Mouse (Mus musculus) limb, embryonic 15.5 days (tissue): ENCODE measurements around the gene Retnlb. TPM values are rescaled to one million over a fixed set of nuclear protein-coding genes. Genes with fewer than 3 reads are reported as not detected.

Source experiments
- ATAC-seq: fragments of 200-750 bp; cut with Nextera tagmentation; 2 replicates; pipeline ENCODE4 v1.8.0; 2017; ENCODE audit warnings: low read depth, moderate TSS enrichment; ENCODE audit not compliant: insufficient number of reproducible peaks, low FRiP score, low TSS enrichment
- H3K27ac ChIP-seq: fragments of 300-500 bp; sonication (generic); 2 replicates; pipeline ENCODE4 v1.5.1; 2015; ENCODE audit warnings: moderate library complexity, mild to moderate bottlenecking, inconsistent platforms
- H3K27me3 ChIP-seq: fragments of 300-500 bp; sonication (generic); 2 replicates; pipeline ENCODE4 v1.6.1; 2015; ENCODE audit warnings: inconsistent platforms
- H3K36me3 ChIP-seq: fragments of 300-500 bp; sonication (generic); 2 replicates; pipeline ENCODE4 v1.6.1; 2015; ENCODE audit warnings: inconsistent platforms
- H3K4me1 ChIP-seq: fragments of 300-500 bp; sonication (generic); 2 replicates; pipeline ENCODE4 v1.6.1; 2015; ENCODE audit warnings: inconsistent platforms
- H3K4me2 ChIP-seq: fragments of 300-500 bp; sonication (generic); 2 replicates; pipeline ENCODE4 v1.6.1; 2015; ENCODE audit warnings: mild to moderate bottlenecking, inconsistent platforms
- H3K4me3 ChIP-seq: fragments of 300-500 bp; sonication (generic); 2 replicates; pipeline ENCODE4 v1.5.1; 2015; ENCODE audit warnings: mild to moderate bottlenecking, inconsistent platforms
- H3K9ac ChIP-seq: fragments of 300-500 bp; sonication (generic); 2 replicates; pipeline ENCODE4 v1.6.1; 2015; ENCODE audit warnings: inconsistent platforms
- H3K9me3 ChIP-seq: fragments of 300-500 bp; sonication (generic); 2 replicates; pipeline ENCODE4 v1.6.1; 2016; ENCODE audit warnings: inconsistent platforms
- WGBS: fragments of 180-500 bp; shearing (Covaris S2); methylation state at CpG from one replicate; pipeline ENCODE4 v1.1.7; 2015; 5-methylcytosine and 5-hydroxymethylcytosine counted together
- polyA plus RNA-seq: library from polyadenylated mRNA; unstranded; fragments of >200 nt; fragmentation: Nextera tagmentation; extraction: Ambion mirVana; gene quantifications from 2 replicates; pipeline ENCODE4 v1.2.1, GENCODE M21; 2015

The Retnlb gene
- not detected in 2 replicates for polyA plus RNA-seq

DNA sequence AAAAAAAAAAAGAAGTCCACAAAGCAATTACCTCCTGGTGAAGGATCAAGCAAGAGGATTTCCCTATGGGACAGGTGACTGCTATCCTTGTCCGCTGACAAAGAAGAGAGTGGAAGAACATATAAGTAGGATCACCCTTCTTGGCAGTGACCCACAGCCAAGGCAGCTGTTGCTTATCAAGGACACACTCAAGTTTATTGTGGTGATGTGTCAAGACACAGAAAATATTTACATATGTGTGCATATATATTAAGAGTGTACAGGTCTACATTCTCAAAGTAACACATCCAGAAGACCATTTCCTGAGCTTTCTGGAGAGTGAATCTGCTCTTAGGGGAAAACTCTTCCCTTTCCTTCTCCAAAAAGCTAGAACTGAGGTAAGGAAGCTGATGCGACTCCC is at the start of gene Retnlb:
Retnlb (plus strand) TSS at position 162 of the 400 bp plus-strand sequence.
- 90% methylated on average over 2 of the region's 2 CpGs for WGBS

GRCm38 (mm10) chr16:48769183-48769582 is 47.5 kb upstream of the Retnlb start:
- no peaks in the 10 kb centered on the region for H3K4me1 ChIP-seq
- no peak overlapping the region for H3K27ac ChIP-seq
- no peak for ATAC-seq
- H3K9ac ChIP-seq = no peak overlapping the region
- H3K27me3 ChIP-seq = no peaks in the 10 kb centered on the region
- H3K9me3 ChIP-seq = no peaks in the 10 kb centered on the region
- no peak overlapping the region for H3K4me2 ChIP-seq
- H3K36me3 ChIP-seq = no peaks in the 10 kb centered on the region
- WGBS = 90% methylated on average over 3 of the region's 3 CpGs
- H3K4me3 ChIP-seq = no peak overlapping the region

More for the DNA sequence above, at the start of gene Retnlb:
- Histone ChIP-seq H3K27me3 (no peaks in the 10 kb centered on the region), H3K4me2 (no peak within 1 kb of the TSS), H3K9ac (no peak within 1 kb of the TSS), H3K27ac (no peak within 1 kb of the TSS), H3K36me3 (no peaks in the 10 kb centered on the region), H3K4me3 (no peak within 1 kb of the TSS), H3K4me1 (no peaks in the 10 kb centered on the region), H3K9me3 (no peaks in the 10 kb centered on the region)
- ATAC-seq = no peak

DNA sequence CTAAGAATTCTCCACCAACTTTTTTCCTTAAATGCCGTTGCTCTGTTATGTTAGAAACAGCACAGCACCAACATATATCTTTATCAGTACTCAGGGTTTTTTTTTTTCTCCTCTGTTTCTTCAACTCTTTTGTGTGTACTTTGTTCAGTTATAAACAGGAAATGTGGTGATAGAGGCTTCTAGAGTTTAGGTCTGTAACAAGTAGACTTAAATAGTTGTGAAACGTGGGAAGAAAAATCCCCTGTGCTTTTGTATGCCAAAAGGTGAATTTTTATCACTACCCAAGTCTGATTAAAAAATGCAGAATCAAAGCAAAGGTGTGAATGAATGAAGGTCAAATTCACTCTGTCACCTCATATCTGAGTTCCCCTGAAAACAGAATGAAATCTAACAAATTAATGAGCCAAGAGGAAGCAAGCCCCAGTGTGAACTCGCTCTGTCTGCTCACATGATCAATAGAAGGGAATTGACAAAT is 44.6 kb upstream of the Retnlb start, which contains the start of gene Trat1:
Trat1 (minus strand) TSS at position 51 of the 475 bp plus-strand sequence.
- Histone ChIP-seq H3K4me1 (no peaks in the 10 kb centered on the region), H3K27ac (no peak within 1 kb of the TSS), H3K36me3 (no peaks in the 10 kb centered on the region), H3K4me3 (no peak within 1 kb of the TSS), H3K9me3 (no peaks in the 10 kb centered on the region), H3K9ac (no peak within 1 kb of the TSS), H3K27me3 (no peaks in the 10 kb centered on the region), H3K4me2 (no peak within 1 kb of the TSS)
- 79% methylated on average over 3 of the region's 3 CpGs for WGBS
- ATAC-seq = no peak

GRCm38 (mm10) chr16:48777254-48777653 is 39.4 kb upstream of the Retnlb start:
- no peaks in the 10 kb centered on the region for H3K9me3 ChIP-seq
- H3K4me1 ChIP-seq = no peaks in the 10 kb centered on the region
- H3K27ac ChIP-seq = no peak overlapping the region
- no peaks in the 10 kb centered on the region for H3K36me3 ChIP-seq
- H3K4me3 ChIP-seq = no peak overlapping the region
- H3K4me2 ChIP-seq = no peak overlapping the region
- 78% methylated on average over 2 of the region's 2 CpGs for WGBS
- no peak overlapping the region for H3K9ac ChIP-seq
- H3K27me3 ChIP-seq = no peaks in the 10 kb centered on the region
- no peak for ATAC-seq

DNA sequence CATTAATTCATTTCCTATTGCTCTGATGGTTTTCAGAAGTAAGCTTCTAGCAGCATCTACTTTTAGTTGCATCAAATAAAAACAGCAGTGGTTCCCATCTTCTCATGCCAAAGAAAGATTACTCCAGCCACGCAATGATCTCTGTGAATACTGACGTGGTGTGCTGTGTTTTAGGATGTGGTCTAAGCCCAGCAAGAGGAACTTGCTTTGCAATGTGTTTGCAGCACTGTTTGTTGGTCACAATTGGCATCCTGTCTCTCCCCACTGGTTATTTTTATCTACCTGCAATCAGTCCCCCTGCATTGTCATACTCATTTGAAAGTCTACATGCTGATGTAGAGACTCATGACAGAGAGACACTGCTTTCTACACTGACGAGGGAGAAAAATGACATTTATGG is 30.4 kb upstream of the Retnlb start:
- WGBS = 74% methylated on average over 3 of the region's 3 CpGs

GRCm38 (mm10) chr16:48788704-48789185 is 27.9 kb upstream of the Retnlb start:
- Histone ChIP-seq H3K4me1 (no peaks in the 10 kb centered on the region), H3K4me2 (no peak overlapping the region), H3K27me3 (no peaks in the 10 kb centered on the region), H3K9ac (no peak overlapping the region), H3K9me3 (no peaks in the 10 kb centered on the region), H3K36me3 (no peaks in the 10 kb centered on the region), H3K4me3 (no peak overlapping the region), H3K27ac (no peak overlapping the region)
- WGBS = 54% methylated on average over 4 of the region's 4 CpGs
- no peak for ATAC-seq

More for the DNA sequence above, 30.4 kb upstream of the Retnlb start:
- Histone ChIP-seq H3K4me3 (no peak overlapping the region), H3K9me3 (no peaks in the 10 kb centered on the region), H3K4me1 (no peaks in the 10 kb centered on the region), H3K9ac (no peak overlapping the region), H3K27me3 (no peaks in the 10 kb centered on the region), H3K4me2 (no peak overlapping the region), H3K36me3 (no peaks in the 10 kb centered on the region), H3K27ac (no peak overlapping the region)
- ATAC-seq = no peak

GRCm38 (mm10) chr16:48798285-48798684 is 18.4 kb upstream of the Retnlb start:
- H3K36me3 ChIP-seq = no peaks in the 10 kb centered on the region
- 79% methylated on average over 3 of the region's 3 CpGs for WGBS

DNA sequence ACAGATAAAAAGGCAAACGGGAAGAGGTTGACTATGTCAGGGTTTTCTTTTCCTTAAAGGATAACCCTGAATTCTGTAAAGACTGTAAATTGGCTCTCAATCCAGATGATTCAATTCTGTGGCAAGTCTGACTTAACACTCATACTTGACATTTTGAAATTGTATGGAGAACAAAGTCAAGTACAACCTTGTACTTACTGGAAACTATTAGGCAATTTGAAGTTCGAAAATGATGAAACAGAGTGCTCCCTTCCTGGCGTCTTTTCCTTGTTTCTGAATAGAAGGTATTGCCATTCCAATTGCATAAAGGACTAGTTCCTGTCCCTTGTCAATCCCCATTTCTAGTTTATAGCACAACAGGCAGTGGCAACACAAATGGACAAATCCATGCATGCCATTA is 17.2 kb upstream of the Retnlb start:
- no peaks in the 10 kb centered on the region for H3K9me3 ChIP-seq
- H3K4me3 ChIP-seq = no peak overlapping the region
- no peak overlapping the region for H3K4me2 ChIP-seq
- no peak for ATAC-seq
- WGBS = 92% methylated on average over 3 of the region's 3 CpGs
- H3K4me1 ChIP-seq = no peaks in the 10 kb centered on the region
- no peak overlapping the region for H3K27ac ChIP-seq
- H3K27me3 ChIP-seq = no peaks in the 10 kb centered on the region
- no peaks in the 10 kb centered on the region for H3K36me3 ChIP-seq
- H3K9ac ChIP-seq = no peak overlapping the region

More at GRCm38 (mm10) chr16:48798285-48798684, 18.4 kb upstream of the Retnlb start:
- Histone ChIP-seq H3K9me3 (no peaks in the 10 kb centered on the region), H3K4me2 (no peak overlapping the region), H3K27ac (no peak overlapping the region), H3K9ac (no peak overlapping the region), H3K27me3 (no peaks in the 10 kb centered on the region), H3K4me3 (no peak overlapping the region), H3K4me1 (no peaks in the 10 kb centered on the region)
- no peak for ATAC-seq

DNA sequence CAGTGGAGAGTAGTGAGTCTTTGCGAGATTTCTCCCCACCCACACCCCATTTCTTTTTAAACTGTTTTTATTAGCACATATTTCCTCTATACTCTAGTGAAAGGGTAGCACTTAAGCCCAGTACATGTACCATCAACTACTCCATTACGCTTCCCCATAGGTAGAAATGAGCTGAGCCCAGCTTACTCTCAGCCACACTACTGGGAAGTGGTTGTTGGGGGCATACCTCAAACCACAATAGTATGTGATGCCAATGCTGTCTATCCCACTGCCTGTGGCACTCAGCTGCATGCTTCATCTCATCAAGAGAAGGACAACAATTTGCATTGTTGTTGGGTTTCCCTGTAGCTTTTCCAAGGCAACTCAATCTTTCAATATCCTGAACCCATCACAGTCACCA is 15.8 kb upstream of the Retnlb start:
- Histone ChIP-seq H3K36me3 (no peaks in the 10 kb centered on the region), H3K27ac (no peak overlapping the region), H3K4me1 (no peaks in the 10 kb centered on the region), H3K27me3 (no peaks in the 10 kb centered on the region), H3K9ac (no peak overlapping the region), H3K9me3 (no peaks in the 10 kb centered on the region), H3K4me2 (no peak overlapping the region), H3K4me3 (no peak overlapping the region)
- ATAC-seq = no peak
- WGBS = 84% methylated on average over 2 of the region's 2 CpGs

DNA sequence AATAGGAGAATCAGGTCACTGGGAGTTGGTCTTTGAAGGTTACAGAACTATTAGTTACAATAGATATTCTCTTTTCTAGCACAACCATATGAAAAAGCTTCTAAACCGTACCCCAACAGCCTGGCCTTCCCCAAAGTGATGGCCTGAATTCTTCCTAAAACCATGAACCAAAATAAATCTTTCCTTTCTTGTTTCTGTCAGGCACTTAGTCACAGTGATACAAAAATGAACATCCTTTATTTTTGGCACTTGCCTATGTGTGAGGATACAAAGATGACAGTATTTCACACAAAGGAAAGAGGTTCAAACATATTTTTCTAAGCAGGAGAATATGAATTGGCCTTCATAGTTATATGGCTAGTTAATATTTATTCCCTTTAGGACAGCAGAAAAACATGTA is 11.2 kb upstream of the Retnlb start:
- H3K36me3 ChIP-seq = no peaks in the 10 kb centered on the region
- no peak overlapping the region for H3K4me3 ChIP-seq
- H3K4me1 ChIP-seq = no peaks in the 10 kb centered on the region
- WGBS = 72% methylated on average over 1 of the region's 1 CpGs
- no peaks in the 10 kb centered on the region for H3K9me3 ChIP-seq
- ATAC-seq = no peak
- no peak overlapping the region for H3K4me2 ChIP-seq
- H3K27me3 ChIP-seq = no peaks in the 10 kb centered on the region
- no peak overlapping the region for H3K9ac ChIP-seq
- no peak overlapping the region for H3K27ac ChIP-seq

GRCm38 (mm10) chr16:48806521-48806920 is 10.1 kb upstream of the Retnlb start:
- WGBS = 96% methylated on average over 1 of the region's 1 CpGs
- H3K4me2 ChIP-seq = no peak overlapping the region

GRCm38 (mm10) chr16:48809374-48809773 is 7.3 kb upstream of the Retnlb start:
- H3K36me3 ChIP-seq = no peaks in the 10 kb centered on the region
- H3K4me3 ChIP-seq = no peak overlapping the region
- ATAC-seq = no peak
- no peak overlapping the region for H3K9ac ChIP-seq
- no peaks in the 10 kb centered on the region for H3K9me3 ChIP-seq
- H3K27ac ChIP-seq = no peak overlapping the region
- no peaks in the 10 kb centered on the region for H3K27me3 ChIP-seq
- no peak overlapping the region for H3K4me2 ChIP-seq
- H3K4me1 ChIP-seq = no peaks in the 10 kb centered on the region
- 54% methylated on average over 2 of the region's 2 CpGs for WGBS

More at GRCm38 (mm10) chr16:48806521-48806920, 10.1 kb upstream of the Retnlb start:
- Histone ChIP-seq H3K9ac (no peak overlapping the region), H3K27me3 (no peaks in the 10 kb centered on the region), H3K4me1 (no peaks in the 10 kb centered on the region), H3K27ac (no peak overlapping the region), H3K36me3 (no peaks in the 10 kb centered on the region), H3K9me3 (no peaks in the 10 kb centered on the region), H3K4me3 (no peak overlapping the region)
- ATAC-seq = no peak
